Mouse (Mus musculus) lung, postnatal 36 days (tissue): Measurements from ENCODE around the gene Itga8.

ENCODE experiments used
- DNase-seq: peaks from one replicate; pipeline ENCODE4 v3.0.0; 2022; ENCODE audit warnings: mixed read lengths

The Itga8 gene

GRCm38 (mm10) chr2:12293458-12293857 lies 8.3 kb downstream of the Itga8 start:
- no peak for DNase-seq

- no peak for DNase-seq
Measured at GRCm38 (mm10) chr2:12292023-12292820, 9.5 kb downstream of the Itga8 start.

- peak; percentile 18 for DNase-seq
Measured at GRCm38 (mm10) chr2:12290235-12290634, 11.5 kb downstream of the Itga8 start.

- DNase-seq = no peak
Measured at GRCm38 (mm10) chr2:12287831-12288230, 13.9 kb downstream of the Itga8 start.

- DNase-seq = no peak
Measured at GRCm38 (mm10) chr2:12280664-12281063, 21.1 kb downstream of the Itga8 start.

GRCm38 (mm10) chr2:12279070-12279612 lies 22.6 kb downstream of the Itga8 start:
- no peak for DNase-seq

- no peak for DNase-seq
Measured at GRCm38 (mm10) chr2:12256635-12257317, 44.9 kb downstream of the Itga8 start.

GRCm38 (mm10) chr2:12255901-12256300 lies 45.8 kb downstream of the Itga8 start:
- DNase-seq = no peak

GRCm38 (mm10) chr2:12235345-12235744 lies 66.4 kb downstream of the Itga8 start:
- no peak for DNase-seq

- DNase-seq = no peak
Measured at GRCm38 (mm10) chr2:12229721-12230120, 72.0 kb downstream of the Itga8 start.

- DNase-seq = no peak
Measured at GRCm38 (mm10) chr2:12228335-12228734, 73.4 kb downstream of the Itga8 start.

GRCm38 (mm10) chr2:12227243-12227642 lies 74.5 kb downstream of the Itga8 start:
- no peak for DNase-seq

- no peak for DNase-seq
Measured at GRCm38 (mm10) chr2:12226367-12226766, 75.4 kb downstream of the Itga8 start.

- no peak for DNase-seq
Measured at GRCm38 (mm10) chr2:12221671-12222070, 80.1 kb downstream of the Itga8 start.

GRCm38 (mm10) chr2:12213464-12213790 lies 88.3 kb downstream of the Itga8 start:
- no peak for DNase-seq

- DNase-seq = no peak
Measured at GRCm38 (mm10) chr2:12212662-12213463, 88.9 kb downstream of the Itga8 start.

- peak; percentile 29 for DNase-seq
Measured at GRCm38 (mm10) chr2:12208142-12208541, 93.6 kb downstream of the Itga8 start.

- DNase-seq = no peak
Measured at GRCm38 (mm10) chr2:12206353-12206752, 95.4 kb downstream of the Itga8 start.

GRCm38 (mm10) chr2:12205875-12206274 lies 95.8 kb downstream of the Itga8 start:
- no peak for DNase-seq

GRCm38 (mm10) chr2:12203231-12203630 lies 98.5 kb downstream of the Itga8 start:
- DNase-seq = no peak

- no peak for DNase-seq
Measured at GRCm38 (mm10) chr2:12198699-12199098, 103.0 kb downstream of the Itga8 start.

GRCm38 (mm10) chr2:12198214-12198613 lies 103.5 kb downstream of the Itga8 start:
- DNase-seq = no peak

GRCm38 (mm10) chr2:12197711-12198110 lies 104.0 kb downstream of the Itga8 start:
- DNase-seq = no peak
